Mouse (Mus musculus) Patski (cell line): ENCODE results near the gene Krt12. TPM values are rescaled to one million over a fixed set of nuclear protein-coding genes. Genes with fewer than 3 reads are reported as not detected.

ENCODE experiments used
- ATAC-seq: fragments of 100-300 bp; one replicate; pipeline ENCODE4 v1.8.0; 2021
- CTCF ChIA-PET: fragments of 350-600 bp; sonication (Branson Sonifier 250); formaldehyde crosslinking; loops from one replicate; lab custom pipeline; 2022; ENCODE audit warnings: inconsistent platforms; lab: Charles Lee
- POLR2A ChIA-PET: fragments of 350-600 bp; sonication (Branson Sonifier 250); formaldehyde crosslinking; loops from one replicate; lab custom pipeline; 2022; ENCODE audit warnings: antibody characterized with exemption, inconsistent platforms; lab: Charles Lee
- DNase-seq: peaks from one replicate; pipeline ENCODE4 v3.0.0-alpha.2; 2011; ENCODE audit warnings: low read depth, low spot score
- H3K27me3 ChIP-seq: fragments of 371-371 bp; one replicate; pipeline ENCODE4 v1.5.1; 2021
- CTCF ChIP-seq: fragments of 100-300 bp; IDR thresholded peaks from one replicate; pipeline ENCODE4 v1.5.1; 2021
- in situ Hi-C: fragments of 300-500 bp; cut with MboI; formaldehyde crosslinking; loops from 3 replicates; pipeline ENCODE4 v1.11.1; 2018; ENCODE audit warnings: low pct_unique_long_range_greater_than_20kb, mixed read lengths
- polyA plus RNA-seq: library from polyadenylated mRNA; unstranded; gene quantifications from one replicate; pipeline ENCODE4 v1.2.3, GENCODE M21; 2021

Gene Krt12
- polyA plus RNA-seq, 1 experiment from 2014 or later, result not detected

GRCm38 (mm10) chr11:99399956-99400549 lies 22.0 kb downstream of the Krt12 start:
- no peak for TF ChIP-seq CTCF
- DNase-seq (no peak), ATAC-seq (no peak)
- in situ Hi-C loops, result no loop called here
- CTCF ChIA-PET, result interaction anchor here (1.0 kb wide), 1 partner anchor 894 kb away, joined by 3 read pairs; no protein-coding TSS in a partner anchor
- POLR2A ChIA-PET, result no interaction called here
- H3K27me3 ChIP-seq, result peaks cover 33% of the 10 kb centered on the region

DNA sequence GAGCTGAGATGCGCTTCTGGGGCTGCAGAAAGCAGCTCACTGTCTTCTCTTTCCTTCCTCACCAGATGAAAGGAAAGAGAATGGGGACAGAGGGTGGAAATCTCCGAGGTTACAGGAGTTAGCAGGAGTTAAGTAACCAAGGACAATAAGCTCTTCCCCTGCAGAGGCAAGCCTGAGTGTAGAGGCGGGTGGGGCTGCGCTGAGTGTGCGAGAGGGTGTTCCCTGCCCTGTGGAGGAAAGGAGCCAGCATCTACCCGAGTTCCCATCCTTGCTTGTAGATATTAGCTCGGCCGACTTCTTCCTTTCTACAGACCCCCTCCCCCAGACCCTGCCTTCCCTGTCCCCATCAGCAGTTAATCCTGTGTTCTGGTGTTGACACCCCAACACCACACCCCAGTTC lies 23.2 kb downstream of the Krt12 start:
- ChIA-PET CTCF (no interaction called here), POLR2A (no interaction called here)
- TF ChIP-seq CTCF, result no peak
- ATAC-seq, result no peak
- DNase-seq, result no peak
- in situ Hi-C loops, result no loop called here
- peaks cover 24% of the 10 kb centered on the region for H3K27me3 ChIP-seq

DNA sequence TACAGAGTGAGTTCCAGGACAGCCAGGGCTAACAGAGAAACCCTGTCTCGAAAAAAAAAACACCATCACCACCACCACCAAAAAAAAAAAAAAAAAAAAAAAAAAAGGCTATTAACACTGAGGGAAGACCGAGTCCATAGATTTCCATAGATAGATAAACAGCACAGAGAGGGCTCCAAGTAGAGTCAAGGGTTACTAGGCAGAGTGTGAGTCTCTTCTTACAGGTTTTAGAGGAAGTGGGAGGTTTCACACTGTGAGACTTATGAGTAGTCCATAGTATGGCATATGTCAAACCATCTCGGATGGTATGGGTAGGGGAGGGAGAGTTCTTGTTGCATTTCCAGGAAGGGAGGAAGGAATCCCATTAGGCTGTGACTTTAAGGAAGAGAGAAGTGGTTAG lies 24.0 kb downstream of the Krt12 start:
- ChIA-PET CTCF (no interaction called here), POLR2A (no interaction called here)
- TF ChIP-seq CTCF, result no peak
- ATAC-seq, result no peak
- no peak for DNase-seq
- in situ Hi-C loops, result no loop called here
- peaks cover 21% of the 10 kb centered on the region for H3K27me3 ChIP-seq

- in situ Hi-C loops, result no loop called here
- no peak for DNase-seq
Measured at GRCm38 (mm10) chr11:99396661-99397060, 25.4 kb downstream of the Krt12 start.

GRCm38 (mm10) chr11:99396034-99396433 lies 26.0 kb downstream of the Krt12 start:
- in situ Hi-C loops, result no loop called here
- POLR2A ChIA-PET, result no interaction called here
- DNase-seq, result no peak
- peaks cover 8% of the 10 kb centered on the region for H3K27me3 ChIP-seq
- TF ChIP-seq CTCF, result no peak
- ATAC-seq, result no peak
- CTCF ChIA-PET, result interaction anchor here (1.3 kb wide), 1 partner anchor 17 kb away, joined by 3 read pairs; no protein-coding TSS in a partner anchor

More at GRCm38 (mm10) chr11:99396661-99397060, 25.4 kb downstream of the Krt12 start:
- CTCF ChIA-PET, result interaction anchor here (1.3 kb wide), 1 partner anchor 16 kb away, joined by 3 read pairs; no protein-coding TSS in a partner anchor
- H3K27me3 ChIP-seq, result peaks cover 12% of the 10 kb centered on the region
- ATAC-seq, result no peak
- POLR2A ChIA-PET, result no interaction called here
- no peak for TF ChIP-seq CTCF

GRCm38 (mm10) chr11:99392492-99392891 lies 29.6 kb downstream of the Krt12 start:
- in situ Hi-C loops, result no loop called here
- no peak for TF ChIP-seq CTCF
- ChIA-PET POLR2A (no interaction called here), CTCF (no interaction called here)
- H3K27me3 ChIP-seq, result no peaks in the 10 kb centered on the region
- ATAC-seq (no peak), DNase-seq (no peak)

DNA sequence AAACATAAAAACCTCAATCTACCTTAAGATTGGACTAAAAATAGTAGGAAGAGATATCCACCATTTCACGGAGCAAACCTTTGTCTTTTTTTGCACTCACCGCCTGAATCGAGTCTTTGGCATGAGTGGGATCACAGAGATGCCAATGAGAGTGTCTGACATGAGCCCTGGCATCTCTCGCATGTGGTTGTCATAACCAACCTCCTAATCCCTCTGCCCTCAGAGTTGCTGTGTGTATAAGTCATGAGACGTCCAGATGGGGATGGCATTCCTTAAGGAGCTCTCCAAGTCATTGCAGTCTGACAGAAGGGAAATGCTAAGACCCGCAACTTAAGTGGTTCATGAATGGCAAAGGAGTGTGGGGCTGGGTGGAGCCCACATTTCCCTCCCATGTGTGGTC lies 30.7 kb downstream of the Krt12 start:
- ChIA-PET CTCF (interaction anchor here (2.0 kb wide), 1 partner anchor 14 kb away, joined by 5 read pairs; no protein-coding TSS in a partner anchor), POLR2A (interaction anchor here (1.0 kb wide), 1 partner anchor 10 kb away, joined by 4 read pairs; no protein-coding TSS in a partner anchor)
- ATAC-seq (no peak), DNase-seq (no peak)
- no peak for TF ChIP-seq CTCF
- in situ Hi-C loops, result no loop called here
- no peaks in the 10 kb centered on the region for H3K27me3 ChIP-seq

GRCm38 (mm10) chr11:99390866-99391265 lies 31.2 kb downstream of the Krt12 start:
- in situ Hi-C loops, result no loop called here
- ChIA-PET POLR2A (interaction anchor here (1.0 kb wide), 1 partner anchor 10 kb away, joined by 4 read pairs; no protein-coding TSS in a partner anchor), CTCF (interaction anchor here (2.0 kb wide), 1 partner anchor 15 kb away, joined by 5 read pairs; no protein-coding TSS in a partner anchor)
- no peak for TF ChIP-seq CTCF
- H3K27me3 ChIP-seq, result no peaks in the 10 kb centered on the region
- ATAC-seq (no peak), DNase-seq (no peak)

DNA sequence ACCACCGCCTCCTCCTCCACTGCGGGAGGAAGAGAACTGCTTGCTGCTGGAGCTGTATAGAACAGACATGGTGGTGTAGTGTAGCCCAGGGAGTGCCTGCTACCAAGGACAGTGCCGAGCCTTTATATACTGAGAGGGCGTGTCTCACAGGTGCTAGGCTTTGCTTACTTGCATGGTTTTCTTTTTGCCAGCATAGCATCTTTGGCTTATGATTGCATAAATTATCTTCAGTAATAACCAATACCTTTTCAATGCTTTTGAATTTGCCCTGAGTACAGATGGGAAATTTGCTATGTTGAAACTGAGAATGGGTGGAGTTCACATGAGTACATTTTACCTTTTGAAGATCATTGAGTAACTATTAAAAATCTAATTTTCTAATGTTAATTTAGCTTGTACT lies 32.8 kb downstream of the Krt12 start, which contains the start of gene Krt10:
Gene Krt10 (minus strand): TSS at position 101 of the 400 bp plus-strand sequence.
- in situ Hi-C loops, result loop anchor here (10.0 kb wide), 1 partner anchor 186 kb away; no protein-coding TSS in a partner anchor
- no peak for ATAC-seq

GRCm38 (mm10) chr11:99388661-99389060 lies 33.4 kb downstream of the Krt12 start:
- TF ChIP-seq CTCF, result no peak
- POLR2A ChIA-PET, result no interaction called here
- H3K27me3 ChIP-seq, result no peaks in the 10 kb centered on the region
- ATAC-seq, result no peak
- in situ Hi-C loops, result loop anchor here (10.0 kb wide), 1 partner anchor 186 kb away; no protein-coding TSS in a partner anchor
- CTCF ChIA-PET, result interaction anchor here (1.4 kb wide), 1 partner anchor 617 kb away, joined by 3 read pairs; no protein-coding TSS in a partner anchor
- DNase-seq, result no peak

More for the DNA sequence above, 32.8 kb downstream of the Krt12 start, which contains the start of gene Krt10:
- POLR2A ChIA-PET, result no interaction called here
- CTCF ChIA-PET, result interaction anchor here (1.4 kb wide), 1 partner anchor 616 kb away, joined by 3 read pairs; no protein-coding TSS in a partner anchor
- DNase-seq, result no peak
- H3K27me3 ChIP-seq, result no peaks in the 10 kb centered on the region
- TF ChIP-seq CTCF, result no peak
